Mouse (Mus musculus) liver, embryonic 14.5 days (tissue): ENCODE results near the gene Zdhhc22. TPM values are rescaled to one million over a fixed set of nuclear protein-coding genes. Genes with fewer than 3 reads are reported as not detected.

Experiments used
- ATAC-seq: fragments of 200-750 bp; cut with Nextera tagmentation; 2 replicates; pipeline ENCODE4 v1.8.0; 2017; ENCODE audit warnings: moderate number of reproducible peaks, mild to moderate bottlenecking, moderate library complexity; ENCODE audit not compliant: insufficient read depth
- DNase-seq, 3 experiments: peaks; one replicate each; pipeline ENCODE4 v3.0.0-alpha.2; 2012 to 2013; ENCODE audit warnings: low read depth in 3 of 3, low spot score in 3 of 3
- H3K27ac ChIP-seq: fragments of 300-500 bp; sonication (generic); 2 replicates; pipeline ENCODE4 v1.5.1; 2014; ENCODE audit warnings: moderate library complexity, mild to moderate bottlenecking, control low read depth, inconsistent platforms
- H3K27me3 ChIP-seq: fragments of 300-500 bp; sonication (generic); 2 replicates; pipeline ENCODE4 v1.6.1; 2014; ENCODE audit warnings: mild to moderate bottlenecking, low read length, moderate library complexity; ENCODE audit not compliant: control insufficient read depth, insufficient read depth
- H3K36me3 ChIP-seq: fragments of 300-500 bp; sonication (generic); replicated peaks from 2 replicates; pipeline ENCODE4 v1.6.1; 2014; ENCODE audit warnings: low read depth; ENCODE audit not compliant: control insufficient read depth, insufficient read depth
- H3K4me1 ChIP-seq, 2 experiments: fragments of 200-500 bp in 1 of 2; fragments of 300-500 bp in 1 of 2; sonication (generic) in 1 of 2; replicated peaks; 2 replicates each; pipeline ENCODE4 v1.6.1; 2012 to 2014; ENCODE audit warnings: antibody characterized with exemption in 1 of 2, inconsistent platforms in 1 of 2, low read length in 1 of 2; ENCODE audit not compliant: control insufficient read depth in 2 of 2, insufficient read depth in 2 of 2
- H3K4me2 ChIP-seq: fragments of 300-500 bp; sonication (generic); 2 replicates; pipeline ENCODE4 v1.6.1; 2014; ENCODE audit warnings: low read depth, mild to moderate bottlenecking, control low read depth, moderate library complexity
- H3K4me3 ChIP-seq, 2 experiments: fragments of 200-500 bp in 1 of 2; fragments of 300-500 bp in 1 of 2; sonication (generic) in 1 of 2; 2 replicates each; pipeline ENCODE4 v1.5.1; 2012 to 2014; ENCODE audit warnings: low read depth in 2 of 2, low read length in 2 of 2, mild to moderate bottlenecking in 2 of 2, control low read depth in 1 of 2, inconsistent platforms in 1 of 2, moderate library complexity in 1 of 2; ENCODE audit not compliant: insufficient read depth in 1 of 2
- H3K9ac ChIP-seq: fragments of 300-500 bp; sonication (generic); replicated peaks from 2 replicates; pipeline ENCODE4 v1.6.1; 2014; ENCODE audit warnings: mild to moderate bottlenecking, control low read depth, moderate library complexity
- H3K9me3 ChIP-seq: fragments of 300-500 bp; sonication (generic); 2 replicates; pipeline ENCODE4 v1.6.1; 2016; ENCODE audit warnings: low read length, mixed read lengths; ENCODE audit not compliant: control insufficient read depth
- CTCF ChIP-seq: IDR thresholded peaks from 2 replicates; pipeline ENCODE4 v1.5.1; 2016; ENCODE audit warnings: antibody characterized with exemption, low read depth, control low read depth
- EP300 ChIP-seq: IDR thresholded peaks from 2 replicates; pipeline ENCODE4 v1.6.1; 2016; ENCODE audit warnings: antibody characterized with exemption, low read depth
- WGBS: fragments of 180-500 bp; shearing (Covaris S2); extraction: QIAGEN DNeasy Blood & Tissue Kit; methylation state at CpG from one replicate; pipeline ENCODE4 v1.1.7; 2014; ENCODE audit not compliant: insufficient replicate concordance; 5-methylcytosine and 5-hydroxymethylcytosine counted together
- polyA plus RNA-seq, 2 experiments: library from polyadenylated mRNA; depleted of rRNA in 1 of 2; stranded (reverse) in 1 of 2; unstranded in 1 of 2; fragments of >200 nt; fragmentation: Nextera tagmentation in 1 of 2; extraction: Ambion mirVana in 1 of 2; gene quantifications; 2 replicates each; pipeline versions ENCODE4 v1.2.1 to v1.2.3; 2012 to 2014

Zdhhc22 gene
- polyA plus RNA-seq, 2 experiments, result not detected

- H3K9ac ChIP-seq, result no peak overlapping the region
- peaks cover 15 to 21% of the 10 kb centered on the region in 2 experiments for H3K4me1 ChIP-seq
- H3K4me2 ChIP-seq, result no peak overlapping the region
- no peak overlapping the region for H3K27ac ChIP-seq
- no peaks in the 10 kb centered on the region for H3K9me3 ChIP-seq
- WGBS, result 83% methylated on average over 16 of the region's 16 CpGs
- DNase-seq (no peak), ATAC-seq (no peak)
- no peak overlapping the region for H3K4me3 ChIP-seq
- peaks cover 32% of the 10 kb centered on the region for H3K36me3 ChIP-seq
- H3K27me3 ChIP-seq, result no peaks in the 10 kb centered on the region
- no peak for TF ChIP-seq CTCF
- TF ChIP-seq EP300, result no peak
Measured at GRCm38 (mm10) chr12:86964278-86965057, 25.8 kb downstream of the Zdhhc22 start.

- Histone ChIP-seq H3K27ac (no peak overlapping the region), H3K9ac (no peak overlapping the region), H3K4me1 (no peaks in the 10 kb centered on the region), H3K36me3 (peaks cover 40% of the 10 kb centered on the region), H3K4me2 (no peak overlapping the region), H3K4me3 (no peak overlapping the region), H3K27me3 (no peaks in the 10 kb centered on the region), H3K9me3 (no peaks in the 10 kb centered on the region)
- DNase-seq (no peak), ATAC-seq (no peak)
- WGBS, result 87% methylated on average over 11 of the region's 11 CpGs
- TF ChIP-seq CTCF (no peak), EP300 (no peak)
Measured at GRCm38 (mm10) chr12:86961589-86962344, 28.5 kb downstream of the Zdhhc22 start.

- ATAC-seq (no peak), DNase-seq (no peak)
- TF ChIP-seq EP300 (no peak), CTCF (no peak)
- Histone ChIP-seq H3K4me1 (no peaks in the 10 kb centered on the region), H3K27me3 (no peaks in the 10 kb centered on the region), H3K9ac (no peak overlapping the region), H3K9me3 (no peaks in the 10 kb centered on the region), H3K4me3 (no peak overlapping the region), H3K4me2 (no peak overlapping the region), H3K36me3 (peaks cover 41% of the 10 kb centered on the region), H3K27ac (no peak overlapping the region)
- 82% methylated on average over 3 of the region's 3 CpGs for WGBS
Measured at GRCm38 (mm10) chr12:86960791-86961335, 29.4 kb downstream of the Zdhhc22 start.

- no peak for TF ChIP-seq EP300
- TF ChIP-seq CTCF, result 0 out of 2 replicates have a peak, but pooled peaks have one; percentile 22
- Histone ChIP-seq H3K27me3 (no peaks in the 10 kb centered on the region), H3K27ac (no peak overlapping the region), H3K36me3 (peaks cover 46% of the 10 kb centered on the region), H3K4me3 (no peak overlapping the region), H3K4me2 (no peak overlapping the region), H3K4me1 (no peaks in the 10 kb centered on the region), H3K9me3 (no peaks in the 10 kb centered on the region), H3K9ac (no peak overlapping the region)
- WGBS, result 81% methylated on average over 15 of the region's 15 CpGs
- DNase-seq (no peak), ATAC-seq (no peak)
Measured at GRCm38 (mm10) chr12:86960138-86960537, 30.1 kb downstream of the Zdhhc22 start.

DNA sequence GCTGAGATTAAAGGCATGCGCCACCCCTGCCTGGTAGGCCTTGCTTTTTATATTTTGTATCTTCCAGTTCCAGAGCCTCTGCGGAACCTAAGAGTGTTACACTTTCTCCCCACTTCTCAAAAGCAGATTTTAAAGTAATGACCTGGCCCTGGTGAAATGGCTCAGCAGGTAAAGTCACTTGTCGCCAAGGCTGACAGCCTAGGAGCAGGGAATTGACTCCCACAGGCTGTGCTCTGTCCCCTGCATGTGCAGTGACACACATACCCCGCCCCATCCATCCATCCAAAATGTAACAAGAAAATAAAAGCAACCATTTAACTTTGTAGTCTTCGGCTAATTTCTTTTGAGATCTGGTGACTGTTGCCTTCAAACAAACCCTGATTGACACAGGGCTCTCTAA is 30.6 kb downstream of the Zdhhc22 start:
- Histone ChIP-seq H3K9me3 (no peaks in the 10 kb centered on the region), H3K4me2 (no peak overlapping the region), H3K27me3 (no peaks in the 10 kb centered on the region), H3K9ac (no peak overlapping the region), H3K36me3 (peaks cover 46% of the 10 kb centered on the region), H3K4me3 (no peak overlapping the region), H3K27ac (no peak overlapping the region), H3K4me1 (no peaks in the 10 kb centered on the region)
- TF ChIP-seq EP300, result no peak
- no peak for TF ChIP-seq CTCF
- no peak for DNase-seq
- ATAC-seq, result no peak
- WGBS, result 84% methylated on average over 5 of the region's 5 CpGs
